Comparison of ENCODE assay signal across 20 mouse cellular contexts in the genomic region with DNA sequence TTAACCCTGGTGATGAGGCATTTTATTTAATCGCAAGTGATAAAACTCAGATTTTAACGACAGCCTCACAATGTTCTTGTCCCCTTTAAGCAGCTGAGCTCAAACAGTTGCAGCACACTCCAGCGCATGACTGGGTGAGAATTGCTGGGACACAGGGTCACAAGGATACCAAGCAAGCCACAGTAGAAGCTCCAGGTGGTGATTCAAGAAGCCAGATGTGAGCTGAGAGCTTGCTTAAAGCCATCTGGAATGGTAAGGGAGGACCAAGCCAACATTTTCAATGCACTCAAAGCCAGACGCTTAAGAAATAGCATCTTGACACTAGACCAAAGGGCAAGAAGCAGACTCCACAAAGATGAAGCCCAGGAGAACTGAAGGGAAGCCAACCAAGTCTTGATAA.
DNase-seq lines count a peak whose midpoint lies in the region; TF ChIP-seq lines count a peak whose summit lies in the region.
"Had no signal": no experiment of that assay in that cellular context is flagged by ENCODE, and none has a peak within 500 bp of the region (broad histone marks: within the 10 kb centered on the region; RNA-seq: fewer than 3 reads in every experiment).

No protein-coding gene starts in this region.

- no peak for TF ChIP-seq CTCF in heart, adult 2 months (IDR thresholded peaks at IDR 0.05)

- WGBS in heart, adult 2 months, result 64% methylated on average over 4 of the region's 4 CpGs

- TF ChIP-seq EP300 in heart, adult 2 months (IDR thresholded peaks at IDR 0.05; ENCODE audit: insufficient read depth, low read depth, low read length), result peak; percentile 61; the same call in 1 of the 2 replicates

- H3K9ac ChIP-seq in heart, adult 2 months (ENCODE audit: low read depth, low read length), result no peak overlapping the region
- H3K9ac ChIP-seq: forebrain, postnatal 0 days; heart, embryonic 15.5 days; hindbrain, embryonic 13.5 days had no signal

- no peak for TF ChIP-seq POLR2A in heart, adult 2 months (IDR thresholded peaks at IDR 0.05; ENCODE audit: insufficient read depth, low read depth, low read length)

- DNase-seq in heart, adult 2 months, result peak; percentile 25 to 49
- no peak for DNase-seq in heart, postnatal 4 days
- peak; percentile 36 to 41 for DNase-seq in gastrocnemius, adult 8-10 months (ENCODE audit: low spot score in 2 of 2)
- peak; percentile 23 to 26 for DNase-seq in heart, postnatal 14 days
- peak; percentile 54 for DNase-seq in lung, postnatal 36 days
- DNase-seq in urinary bladder, postnatal 36 days (ENCODE audit: low spot score in 2 of 2), result no peak
- no peak for DNase-seq in layer of hippocampus, postnatal 10 days (ENCODE audit: low spot score in 2 of 2)
- DNase-seq: adrenal gland, postnatal 10 days; cerebellum, adult 9-11 months; embryo, embryonic 11 days; forebrain, postnatal 0 days; kidney, adult 9 months; kidney, postnatal 36 days; layer of hippocampus, postnatal 36 days; liver; retina, postnatal 1 day had no signal

- H3K4me3 ChIP-seq in heart, adult 2 months, result no peak overlapping the region
- H3K4me3 ChIP-seq: forebrain, embryonic 10.5 days; heart, embryonic 15.5 days; hindbrain, embryonic 13.5 days had no signal

- peaks cover 7% of the 10 kb centered on the region for H3K4me1 ChIP-seq in heart, adult 2 months (ENCODE audit: control insufficient read depth, insufficient read depth, low read length)

- no peak overlapping the region for H3K27ac ChIP-seq in heart, adult 2 months
- H3K27ac ChIP-seq: forebrain, embryonic 10.5 days; heart, embryonic 15.5 days; hindbrain, embryonic 13.5 days; stomach, postnatal 0 days had no signal

- H3K27me3 ChIP-seq in heart, adult 2 months (ENCODE audit: control insufficient read depth, insufficient read depth, low read length), result no peaks in the 10 kb centered on the region
- H3K27me3 ChIP-seq: heart, embryonic 15.5 days; hindbrain, embryonic 13.5 days had no signal

- intact Hi-C loops in heart, adult 2 months (cut with DNase I), result no loop called here
- intact Hi-C loops in heart, postnatal 14 days (cut with DNase I), result no loop called here

- no peaks in the 10 kb centered on the region for H3K36me3 ChIP-seq in heart, adult 2 months (ENCODE audit: control insufficient read depth, insufficient read depth, low read length)
- H3K36me3 ChIP-seq: forebrain, embryonic 10.5 days; heart, embryonic 15.5 days; hindbrain, embryonic 13.5 days had no signal

- no peaks in the 10 kb centered on the region for H3K79me2 ChIP-seq in heart, adult 2 months (replicated peaks; ENCODE audit: control insufficient read depth, insufficient read depth, low read length)

Comparison
In these comparisons a context has a peak if more than half of its experiments do, and no peak if none do; other contexts are left out.
1. DNase-seq: peak in heart, adult 2 months (2 of 2), gastrocnemius, adult 8-10 months (2 of 2), heart, postnatal 14 days (2 of 2) and lung, postnatal 36 days (single experiment); none in heart, postnatal 4 days (single experiment), urinary bladder, postnatal 36 days (0 of 2) and layer of hippocampus, postnatal 10 days (0 of 2).